Mouse (Mus musculus): ENCODE results near the gene Pld5. TPM values are rescaled to one million over a fixed set of nuclear protein-coding genes. Genes with fewer than 3 reads are reported as not detected.

Pld5 gene
- polyA plus RNA-seq, 2 experiments: 0.01 TPM; not detected in 1

DNA sequence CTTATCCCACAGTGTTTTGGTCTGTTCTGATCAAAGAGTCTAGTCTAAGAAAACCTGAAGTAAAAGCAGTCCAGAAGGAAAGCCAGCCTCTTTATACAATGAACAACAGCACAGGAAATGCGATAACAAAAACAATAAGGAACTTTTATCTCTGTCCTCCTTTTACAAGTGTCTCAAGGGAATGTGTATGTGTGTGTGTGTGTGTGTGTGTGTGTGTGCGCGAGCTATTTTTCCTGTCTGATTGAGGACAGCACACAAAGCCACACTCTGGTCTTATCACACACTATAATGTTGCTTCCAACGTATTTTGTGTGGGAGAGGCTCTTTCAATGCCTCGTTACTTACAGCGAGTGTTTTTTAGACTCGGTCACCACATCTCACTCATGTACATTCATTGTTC, 196.7 kb downstream of the Pld5 start:
- Histone ChIP-seq H3K9me3 (ENCODE audit: control insufficient read depth, low read length) (no peaks in the 10 kb centered on the region), H3K27me3 (ENCODE audit: control insufficient read depth, insufficient read depth, low read length) (no peaks in the 10 kb centered on the region), H3K4me1 (replicated peaks; ENCODE audit: control insufficient read depth in 2 of 2, insufficient read depth in 2 of 2, low read length in 1 of 2) (0 out of 4 replicates have a peak, but pooled peaks cover 0 to 2% of the 10 kb centered on the region in 2 experiments), H3K9ac (replicated peaks) (no peak overlapping the region), H3K4me3 (ENCODE audit: insufficient read depth in 1 of 2, low read depth in 2 of 2, low read length in 2 of 2) (no peak overlapping the region), H3K4me2 (ENCODE audit: low read depth) (no peak overlapping the region), H3K27ac (no peak overlapping the region), H3K36me3 (replicated peaks; ENCODE audit: control insufficient read depth, insufficient read depth, low read depth) (no peaks in the 10 kb centered on the region)
- TF ChIP-seq CTCF (IDR thresholded peaks at IDR 0.05; ENCODE audit: low read depth): no peak
- 35% methylated on average over 7 of the region's 7 CpGs for WGBS (ENCODE audit: insufficient replicate concordance)
- DNase-seq (ENCODE audit: low read depth in 3 of 3, low spot score in 3 of 3) (no peak), ATAC-seq (ENCODE audit: insufficient read depth) (peak; percentile 66)

DNA sequence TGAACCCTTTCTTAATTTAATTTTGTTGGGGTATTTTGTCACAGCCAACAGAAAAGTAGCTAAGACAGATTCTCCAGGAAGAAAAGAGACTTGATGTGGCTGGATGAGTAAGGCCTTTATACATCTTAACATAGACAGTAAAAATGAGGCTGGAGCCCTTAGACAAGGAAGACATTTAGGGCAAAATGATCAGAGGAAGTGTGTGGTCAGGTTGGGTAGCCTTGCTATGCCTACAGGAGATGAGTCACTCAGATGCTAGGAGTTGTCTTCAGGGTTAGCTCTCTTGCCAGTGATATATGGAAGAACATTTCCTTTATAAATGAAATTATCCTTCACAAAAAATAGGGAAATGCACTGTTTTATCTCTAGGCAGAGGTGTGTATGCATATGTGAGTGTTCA, 198.3 kb downstream of the Pld5 start:
- Histone ChIP-seq H3K36me3 (replicated peaks; ENCODE audit: control insufficient read depth, insufficient read depth, low read depth) (no peaks in the 10 kb centered on the region), H3K4me3 (ENCODE audit: insufficient read depth in 1 of 2, low read depth in 2 of 2, low read length in 2 of 2) (no peak overlapping the region), H3K27ac (no peak overlapping the region), H3K4me2 (ENCODE audit: low read depth) (no peak overlapping the region), H3K9me3 (ENCODE audit: control insufficient read depth, low read length) (no peaks in the 10 kb centered on the region), H3K27me3 (ENCODE audit: control insufficient read depth, insufficient read depth, low read length) (no peaks in the 10 kb centered on the region), H3K4me1 (replicated peaks; ENCODE audit: control insufficient read depth in 2 of 2, insufficient read depth in 2 of 2, low read length in 1 of 2) (0 out of 4 replicates have a peak, but pooled peaks cover 0 to 2% of the 10 kb centered on the region in 2 experiments), H3K9ac (replicated peaks) (no peak overlapping the region)
- DNase-seq (ENCODE audit: low read depth in 3 of 3, low spot score in 3 of 3) (no peak), ATAC-seq (ENCODE audit: insufficient read depth) (no peak)
- TF ChIP-seq EP300 (IDR thresholded peaks at IDR 0.05; ENCODE audit: low read depth) (no peak), CTCF (IDR thresholded peaks at IDR 0.05; ENCODE audit: low read depth) (no peak)

DNA sequence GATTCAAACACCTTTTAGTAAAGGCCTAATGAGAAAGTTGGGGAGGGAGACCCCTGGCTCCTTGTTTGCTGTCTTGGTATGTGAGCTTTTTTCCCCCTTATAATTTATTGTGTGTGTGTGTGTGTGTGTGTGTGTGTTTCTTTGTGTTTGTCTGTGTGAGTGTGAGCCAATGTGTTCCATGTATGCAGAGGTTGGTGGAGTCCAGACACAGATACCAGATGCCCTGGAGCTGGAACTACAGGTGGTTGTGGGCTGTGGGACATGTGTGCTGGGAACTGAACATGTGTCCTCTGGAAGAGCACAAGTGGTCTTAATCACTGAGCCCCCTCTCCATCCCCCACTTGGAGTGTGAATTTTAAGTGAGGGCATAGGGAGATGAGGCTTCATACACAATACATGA, 199.3 kb downstream of the Pld5 start:
- Histone ChIP-seq H3K4me2 (ENCODE audit: low read depth) (no peak overlapping the region), H3K27ac (no peak overlapping the region), H3K36me3 (replicated peaks; ENCODE audit: control insufficient read depth, insufficient read depth, low read depth) (no peaks in the 10 kb centered on the region), H3K4me1 (replicated peaks; ENCODE audit: control insufficient read depth in 2 of 2, insufficient read depth in 2 of 2, low read length in 1 of 2) (0 out of 4 replicates have a peak, but pooled peaks cover 0 to 2% of the 10 kb centered on the region in 2 experiments), H3K9me3 (ENCODE audit: control insufficient read depth, low read length) (no peaks in the 10 kb centered on the region), H3K4me3 (ENCODE audit: insufficient read depth in 1 of 2, low read depth in 2 of 2, low read length in 2 of 2) (no peak overlapping the region), H3K27me3 (ENCODE audit: control insufficient read depth, insufficient read depth, low read length) (no peaks in the 10 kb centered on the region), H3K9ac (replicated peaks) (no peak overlapping the region)
- DNase-seq (ENCODE audit: low read depth in 3 of 3, low spot score in 3 of 3) (no peak), ATAC-seq (ENCODE audit: insufficient read depth) (no peak)
- TF ChIP-seq EP300 (IDR thresholded peaks at IDR 0.05; ENCODE audit: low read depth) (no peak), CTCF (IDR thresholded peaks at IDR 0.05; ENCODE audit: low read depth) (no peak)

DNA sequence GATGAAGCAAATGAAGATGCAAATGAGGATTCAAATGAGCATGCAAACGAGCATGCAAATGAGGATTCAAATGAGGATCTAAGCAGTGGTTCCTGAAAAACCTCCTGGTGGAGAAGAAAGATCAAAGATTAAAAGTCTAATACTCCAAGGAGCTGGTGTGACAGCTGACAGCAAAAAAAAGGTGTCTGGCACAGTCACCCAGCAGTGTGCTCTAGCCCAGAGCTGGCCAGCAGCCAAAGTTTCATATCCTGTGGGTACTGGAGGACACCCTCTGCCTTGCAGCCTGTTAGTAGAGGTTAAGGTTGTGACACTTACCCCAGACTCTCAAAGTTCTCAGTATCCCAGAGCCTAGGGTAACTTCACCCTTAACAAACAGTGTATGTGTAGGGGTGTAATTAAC, 199.7 kb downstream of the Pld5 start:
- Histone ChIP-seq H3K9ac (replicated peaks) (no peak overlapping the region), H3K27ac (no peak overlapping the region), H3K9me3 (ENCODE audit: control insufficient read depth, low read length) (no peaks in the 10 kb centered on the region), H3K4me3 (ENCODE audit: insufficient read depth in 1 of 2, low read depth in 2 of 2, low read length in 2 of 2) (no peak overlapping the region), H3K4me1 (replicated peaks; ENCODE audit: control insufficient read depth in 2 of 2, insufficient read depth in 2 of 2, low read length in 1 of 2) (0 out of 4 replicates have a peak, but pooled peaks cover 0 to 2% of the 10 kb centered on the region in 2 experiments), H3K4me2 (ENCODE audit: low read depth) (no peak overlapping the region), H3K27me3 (ENCODE audit: control insufficient read depth, insufficient read depth, low read length) (no peaks in the 10 kb centered on the region), H3K36me3 (replicated peaks; ENCODE audit: control insufficient read depth, insufficient read depth, low read depth) (no peaks in the 10 kb centered on the region)
- ATAC-seq (ENCODE audit: insufficient read depth) (no peak), DNase-seq (ENCODE audit: low read depth in 3 of 3, low spot score in 3 of 3) (no peak)
- 44% methylated on average over 1 of the region's 1 CpGs for WGBS (ENCODE audit: insufficient replicate concordance)
- no peak for TF ChIP-seq EP300 (IDR thresholded peaks at IDR 0.05; ENCODE audit: low read depth)
- no peak for TF ChIP-seq CTCF (IDR thresholded peaks at IDR 0.05; ENCODE audit: low read depth)

DNA sequence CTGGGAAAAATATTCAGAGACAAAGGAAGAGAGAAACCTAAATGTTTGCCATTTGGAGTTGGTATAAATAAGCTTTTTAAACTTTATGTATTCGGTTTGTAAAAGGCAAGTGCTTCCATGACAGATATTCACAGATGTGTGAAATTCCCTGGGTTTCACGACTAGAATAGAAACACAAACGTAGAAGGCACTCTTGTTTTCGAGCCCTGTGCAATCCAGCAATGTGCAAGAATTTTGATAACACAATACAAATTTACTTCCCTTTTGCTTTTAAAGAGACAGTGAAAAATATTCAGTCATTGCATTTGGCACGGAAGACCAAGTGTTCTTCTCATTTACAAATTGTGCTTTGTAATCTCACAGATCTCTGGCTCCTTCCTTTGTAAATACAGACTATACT, 200.6 kb downstream of the Pld5 start:
- DNase-seq (ENCODE audit: low read depth in 3 of 3, low spot score in 3 of 3) (no peak), ATAC-seq (ENCODE audit: insufficient read depth) (no peak)
- Histone ChIP-seq H3K4me2 (ENCODE audit: low read depth) (no peak overlapping the region), H3K9me3 (ENCODE audit: control insufficient read depth, low read length) (no peaks in the 10 kb centered on the region), H3K27me3 (ENCODE audit: control insufficient read depth, insufficient read depth, low read length) (no peaks in the 10 kb centered on the region), H3K27ac (no peak overlapping the region), H3K4me1 (replicated peaks; ENCODE audit: control insufficient read depth in 2 of 2, insufficient read depth in 2 of 2, low read length in 1 of 2) (0 out of 4 replicates have a peak, but pooled peaks cover 0 to 2% of the 10 kb centered on the region in 2 experiments), H3K36me3 (replicated peaks; ENCODE audit: control insufficient read depth, insufficient read depth, low read depth) (no peaks in the 10 kb centered on the region), H3K9ac (replicated peaks) (no peak overlapping the region), H3K4me3 (ENCODE audit: insufficient read depth in 1 of 2, low read depth in 2 of 2, low read length in 2 of 2) (no peak overlapping the region)
- 16% methylated on average over 5 of the region's 5 CpGs for WGBS (ENCODE audit: insufficient replicate concordance)
- TF ChIP-seq EP300 (IDR thresholded peaks at IDR 0.05; ENCODE audit: low read depth): no peak
- no peak for TF ChIP-seq CTCF (IDR thresholded peaks at IDR 0.05; ENCODE audit: low read depth)
